Mouse (Mus musculus) intestine, postnatal 0 days (tissue): ENCODE data around the gene Rab3a. TPM values are rescaled to one million over a fixed set of nuclear protein-coding genes. Genes with fewer than 3 reads are reported as not detected.

Experiments used
- ATAC-seq: fragments of 200-750 bp; cut with Nextera tagmentation; 2 replicates; pipeline ENCODE4 v1.8.0; 2017; ENCODE audit warnings: mild to moderate bottlenecking, moderate TSS enrichment, moderate library complexity
- H3K27ac ChIP-seq: fragments of 300-500 bp; sonication (generic); 2 replicates; pipeline ENCODE4 v1.5.1; 2014; ENCODE audit warnings: mild to moderate bottlenecking, low read depth, low read length, moderate library complexity
- H3K27me3 ChIP-seq: fragments of 300-500 bp; sonication (generic); replicated peaks from 2 replicates; pipeline ENCODE4 v1.6.1; 2014; ENCODE audit warnings: low read length, mixed read lengths; ENCODE audit not compliant: control insufficient read depth, insufficient read depth
- H3K36me3 ChIP-seq: fragments of 300-500 bp; sonication (generic); 2 replicates; pipeline ENCODE4 v1.6.1; 2014; ENCODE audit warnings: mild to moderate bottlenecking, moderate library complexity; ENCODE audit not compliant: control insufficient read depth, insufficient read depth
- H3K4me1 ChIP-seq: fragments of 300-500 bp; sonication (generic); replicated peaks from 2 replicates; pipeline ENCODE4 v1.6.1; 2014; ENCODE audit warnings: antibody characterized with exemption, low read length, mixed read lengths; ENCODE audit not compliant: control insufficient read depth, insufficient read depth
- H3K4me2 ChIP-seq: fragments of 300-500 bp; sonication (generic); replicated peaks from 2 replicates; pipeline ENCODE4 v1.6.1; 2014; ENCODE audit warnings: low read depth, mild to moderate bottlenecking, moderate library complexity
- H3K4me3 ChIP-seq: fragments of 300-500 bp; sonication (generic); 2 replicates; pipeline ENCODE4 v1.5.1; 2014; ENCODE audit warnings: low read depth, low read length
- H3K9ac ChIP-seq: fragments of 300-500 bp; sonication (generic); 2 replicates; pipeline ENCODE4 v1.6.1; 2014; ENCODE audit warnings: mild to moderate bottlenecking, low read depth, low read length
- H3K9me3 ChIP-seq: fragments of 300-500 bp; sonication (generic); 2 replicates; pipeline ENCODE4 v1.6.1; 2016; ENCODE audit warnings: mixed run types; ENCODE audit not compliant: control insufficient read depth
- CTCF ChIP-seq: sonication (generic); IDR thresholded peaks from 2 replicates; pipeline ENCODE4 v1.5.1; 2016; ENCODE audit warnings: low read depth, mild to moderate bottlenecking, control low read depth, antibody characterized with exemption, moderate library complexity
- WGBS: fragments of 180-500 bp; shearing (Covaris S2); extraction: QIAGEN DNeasy Blood & Tissue Kit; methylation state at CpG from one replicate; pipeline ENCODE4 v1.1.7; 2014; 5-methylcytosine and 5-hydroxymethylcytosine counted together
- polyA plus RNA-seq: library from polyadenylated mRNA; unstranded; fragments of >200 nt; fragmentation: Nextera tagmentation; extraction: Ambion mirVana; gene quantifications from 2 replicates; pipeline ENCODE4 v1.2.1, GENCODE M21; 2015

Rab3a gene
- polyA plus RNA-seq, 1 experiment from 2014 or later = 18.8 TPM

DNA sequence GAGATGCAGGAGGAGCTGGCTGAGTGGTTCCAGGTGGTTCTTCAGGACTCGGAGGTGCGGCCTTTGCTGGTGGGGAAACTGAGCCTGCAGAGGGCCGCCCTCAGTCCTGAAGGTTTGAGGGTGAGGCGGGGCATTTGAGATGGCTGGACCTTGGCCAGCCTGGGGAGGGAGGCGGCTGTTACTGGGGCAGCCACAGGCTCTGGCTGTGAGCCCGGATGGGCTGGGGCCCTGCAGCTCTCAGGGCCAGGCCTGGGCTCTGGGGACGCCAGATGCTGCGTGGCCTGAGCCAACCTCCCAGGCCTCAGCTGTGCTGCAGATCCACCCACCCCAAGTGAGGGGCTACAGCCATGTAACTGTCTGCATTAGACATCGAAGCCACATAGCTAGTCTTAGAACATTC is 19.4 kb downstream of the Rab3a start:
- 0 out of 2 replicates have a peak, but pooled peaks have one; percentile 4 for TF ChIP-seq CTCF
- H3K4me1 ChIP-seq = peaks cover 26% of the 10 kb centered on the region; the same call in 1 of the 2 replicates
- no peaks in the 10 kb centered on the region for H3K27me3 ChIP-seq
- 25% methylated on average over 8 of the region's 9 CpGs for WGBS
- peak overlapping the region; percentile 96; the same call in 1 of the 2 replicates for H3K9ac ChIP-seq
- H3K36me3 ChIP-seq = peaks cover 46% of the 10 kb centered on the region
- H3K27ac ChIP-seq = peak overlapping the region; percentile 76
- no peaks in the 10 kb centered on the region for H3K9me3 ChIP-seq
- no peak for ATAC-seq
- H3K4me2 ChIP-seq = peak overlapping the region; percentile 53
- H3K4me3 ChIP-seq = 0 out of 2 replicates have a peak overlapping the region, but pooled peaks have one; percentile 5

DNA sequence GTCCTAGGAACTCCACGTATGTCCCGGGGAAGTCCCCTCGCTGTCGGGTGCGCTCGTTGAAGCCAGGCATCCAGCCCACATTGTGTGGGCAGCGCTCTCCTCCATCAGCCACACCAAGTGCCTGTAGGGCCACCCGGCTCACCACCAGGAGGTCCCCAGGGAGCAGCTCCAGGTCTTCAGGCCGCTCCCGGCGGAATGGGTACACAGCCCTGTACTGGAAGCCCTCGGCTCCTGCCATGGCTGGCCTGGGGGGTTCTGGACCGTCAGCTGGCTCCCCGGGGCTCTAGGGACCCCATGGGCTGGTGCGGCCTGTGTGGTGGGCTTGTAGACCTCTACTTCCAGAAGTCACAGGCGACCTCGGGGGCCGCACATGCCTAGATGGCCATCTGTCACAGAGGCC is 20.3 kb downstream of the Rab3a start:
- Histone ChIP-seq H3K4me1 (peaks cover 26% of the 10 kb centered on the region; the same call in 1 of the 2 replicates), H3K4me2 (0 out of 2 replicates have a peak overlapping the region, but pooled peaks have one; percentile 21), H3K27ac (peak overlapping the region; percentile 98; the same call in 1 of the 2 replicates)

DNA sequence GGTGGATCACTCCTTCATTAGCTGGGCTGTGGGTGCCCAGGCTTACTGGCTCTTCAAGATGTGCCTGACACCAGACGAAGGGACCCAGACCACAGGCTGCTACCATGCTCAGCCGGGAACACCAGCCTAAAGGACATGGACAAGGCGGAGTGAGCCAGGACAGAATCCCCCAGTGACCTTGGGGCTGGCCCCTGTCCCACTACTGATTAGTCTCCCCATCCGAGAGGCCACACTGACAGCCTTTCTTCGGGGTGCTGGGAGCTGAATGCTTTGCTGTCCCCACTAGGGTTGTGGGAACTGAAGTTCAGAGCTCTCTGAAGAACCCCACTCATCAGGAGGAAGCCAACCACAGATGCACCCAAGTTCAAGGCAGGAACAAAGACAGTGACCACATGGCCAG is 20.7 kb downstream of the Rab3a start:
- H3K4me3 ChIP-seq = peak overlapping the region; percentile 81; the same call in 1 of the 2 replicates
- WGBS = 78% methylated on average over 5 of the region's 5 CpGs
- peak overlapping the region; percentile 98 for H3K27ac ChIP-seq
- no peaks in the 10 kb centered on the region for H3K9me3 ChIP-seq
- no peak for ATAC-seq
- peak overlapping the region; percentile 99 for H3K4me2 ChIP-seq
- H3K36me3 ChIP-seq = peaks cover 47% of the 10 kb centered on the region
- H3K27me3 ChIP-seq = no peaks in the 10 kb centered on the region
- TF ChIP-seq CTCF = no peak
- H3K9ac ChIP-seq = peak overlapping the region; percentile 96
- H3K4me1 ChIP-seq = peaks cover 26% of the 10 kb centered on the region; the same call in 1 of the 2 replicates

More for the DNA sequence above, 20.3 kb downstream of the Rab3a start:
- no peaks in the 10 kb centered on the region for H3K9me3 ChIP-seq
- H3K27me3 ChIP-seq = no peaks in the 10 kb centered on the region
- H3K4me3 ChIP-seq = no peak overlapping the region
- TF ChIP-seq CTCF = no peak
- H3K36me3 ChIP-seq = peaks cover 47% of the 10 kb centered on the region
- 93% methylated on average over 18 of the region's 18 CpGs for WGBS
- peak overlapping the region; percentile 96 for H3K9ac ChIP-seq
- ATAC-seq = no peak

DNA sequence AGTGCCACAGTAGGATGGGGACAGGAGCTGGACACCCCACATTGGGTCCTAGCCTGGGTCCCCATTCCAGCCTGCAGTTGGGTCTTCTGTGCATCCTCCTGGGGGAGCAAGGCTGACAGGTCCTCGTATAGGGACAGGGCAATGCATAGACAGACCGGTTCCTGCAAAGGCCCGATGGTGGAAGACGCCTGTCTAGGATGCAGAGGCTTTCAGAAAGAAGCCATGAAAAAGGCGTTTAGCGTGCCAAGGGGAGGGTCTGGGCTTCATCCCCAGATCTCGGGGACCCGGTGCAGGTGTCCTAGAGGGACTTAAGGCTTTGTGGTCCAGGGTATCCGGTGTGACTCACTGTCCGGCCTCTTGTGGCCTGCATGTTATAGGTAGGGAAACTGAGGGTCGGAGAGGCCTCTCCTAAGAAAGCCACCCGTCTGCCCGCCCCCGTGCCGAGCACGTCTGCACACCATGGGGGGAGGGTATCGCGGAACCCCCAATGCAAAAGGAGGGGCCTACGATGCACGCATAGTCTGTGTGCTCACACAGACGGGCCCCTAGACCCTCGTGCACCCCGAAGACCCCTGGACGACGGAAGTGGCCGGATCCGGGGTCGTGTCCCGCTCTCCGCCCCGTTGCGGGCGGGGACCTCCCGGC is 21.5 kb downstream of the Rab3a start:
- Histone ChIP-seq H3K4me2 (peak overlapping the region; percentile 99), H3K9me3 (no peaks in the 10 kb centered on the region), H3K4me1 (peaks cover 26% of the 10 kb centered on the region; the same call in 1 of the 2 replicates), H3K36me3 (peaks cover 47% of the 10 kb centered on the region), H3K27ac (peak overlapping the region; percentile 98), H3K4me3 (peak overlapping the region; percentile 81), H3K27me3 (no peaks in the 10 kb centered on the region), H3K9ac (peak overlapping the region; percentile 96)
- WGBS = under 1% methylated on average over 34 of the region's 34 CpGs
- ATAC-seq = no peak
- TF ChIP-seq CTCF = no peak

DNA sequence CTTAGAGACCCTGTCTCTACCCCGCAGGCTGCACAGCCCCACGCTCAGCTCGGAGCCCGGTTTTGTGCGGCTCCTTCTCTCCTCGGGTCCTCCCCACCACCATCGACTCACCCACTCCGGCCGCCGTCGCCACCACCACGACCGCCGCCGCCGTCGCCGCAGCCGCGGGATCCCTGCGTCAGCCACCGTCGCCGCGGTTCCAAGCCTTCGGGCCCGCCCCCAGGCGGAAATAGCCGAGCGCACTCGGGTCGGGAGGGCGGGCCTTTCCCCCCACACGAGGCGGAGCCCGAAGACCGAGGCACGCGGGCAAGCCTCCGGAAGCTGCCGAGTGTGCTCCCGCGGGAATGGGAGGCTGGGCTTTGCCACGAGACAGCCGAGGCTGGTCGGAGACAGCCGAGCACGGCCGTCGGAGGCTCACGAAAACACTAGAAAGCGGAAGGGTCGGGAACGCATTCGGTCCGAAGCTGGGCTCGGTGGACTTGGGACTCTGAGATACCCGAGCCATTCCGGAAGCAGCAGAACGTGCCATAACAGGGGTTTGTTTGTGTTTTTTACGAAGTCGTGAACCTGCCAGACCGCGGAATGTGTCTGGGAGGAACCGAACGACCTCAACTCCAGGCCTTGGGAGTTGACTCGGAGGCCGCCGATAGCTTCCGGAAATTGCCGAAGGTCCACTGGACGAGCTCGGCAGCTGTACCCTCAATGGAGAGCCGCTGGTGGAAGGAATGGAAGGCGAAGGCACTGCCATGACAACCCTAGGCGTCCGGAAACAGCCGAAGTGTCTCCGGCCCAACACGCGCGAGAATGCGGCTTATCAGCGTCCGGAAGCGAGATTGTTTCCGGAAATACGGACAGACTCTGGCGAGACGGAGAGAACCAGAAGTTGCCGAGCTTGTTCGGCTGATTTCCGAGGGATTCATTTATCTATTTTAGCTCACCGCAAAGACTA is 22.3 kb downstream of the Rab3a start, which contains the start of gene Pik3r2:
Pik3r2 (minus strand) TSS at position 218 of the 949 bp plus-strand sequence.
- Histone ChIP-seq H3K27me3 (no peaks in the 10 kb centered on the region), H3K9me3 (no peaks in the 10 kb centered on the region), H3K4me2 (peak within 1 kb of the TSS; percentile 99), H3K9ac (peak within 1 kb of the TSS; percentile 96), H3K4me3 (peak within 1 kb of the TSS; percentile 81), H3K36me3 (peaks cover 47% of the 10 kb centered on the region), H3K27ac (peak within 1 kb of the TSS; percentile 98), H3K4me1 (peaks cover 26% of the 10 kb centered on the region; the same call in 1 of the 2 replicates)
- peak; percentile 60 for TF ChIP-seq CTCF
- peak; percentile 91 for ATAC-seq
- WGBS = under 1% methylated on average over 94 of the region's 94 CpGs

DNA sequence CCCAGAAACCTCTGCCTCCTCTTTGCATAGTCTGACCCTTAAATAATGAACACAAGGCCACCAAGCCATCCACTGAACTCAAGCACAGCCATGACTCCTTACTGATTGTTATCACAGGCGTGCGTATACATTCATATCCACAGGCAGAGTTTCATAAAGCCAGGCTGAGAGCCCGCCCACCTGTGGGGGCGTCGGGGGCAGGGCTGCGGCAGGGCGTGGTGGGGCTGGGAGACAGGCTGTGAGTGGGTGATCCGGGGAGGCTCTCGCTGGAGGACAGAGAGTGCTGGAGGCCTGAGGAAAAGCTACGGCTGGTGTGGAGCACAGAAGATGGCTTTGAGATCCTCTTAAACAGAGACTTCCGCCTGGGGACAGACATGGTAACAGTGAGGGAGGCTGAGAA is 25.6 kb downstream of the Rab3a start:
- Histone ChIP-seq H3K4me2 (no peak overlapping the region), H3K27me3 (no peaks in the 10 kb centered on the region), H3K36me3 (peaks cover 61% of the 10 kb centered on the region), H3K4me3 (no peak overlapping the region), H3K27ac (no peak overlapping the region), H3K9ac (no peak overlapping the region), H3K9me3 (no peaks in the 10 kb centered on the region), H3K4me1 (0 out of 2 replicates have a peak, but pooled peaks cover 9% of the 10 kb centered on the region)
- no peak for TF ChIP-seq CTCF
- ATAC-seq = no peak
- 62% methylated on average over 11 of the region's 11 CpGs for WGBS
